Mouse (Mus musculus) kidney, postnatal 4 days (tissue): ENCODE results near the gene Shkbp1.

ENCODE experiments used
- DNase-seq, 2 experiments: peaks; one replicate each; pipeline ENCODE4 v3.0.0; 2021; ENCODE audit warnings: mixed read lengths in 2 of 2

Gene Shkbp1

DNA sequence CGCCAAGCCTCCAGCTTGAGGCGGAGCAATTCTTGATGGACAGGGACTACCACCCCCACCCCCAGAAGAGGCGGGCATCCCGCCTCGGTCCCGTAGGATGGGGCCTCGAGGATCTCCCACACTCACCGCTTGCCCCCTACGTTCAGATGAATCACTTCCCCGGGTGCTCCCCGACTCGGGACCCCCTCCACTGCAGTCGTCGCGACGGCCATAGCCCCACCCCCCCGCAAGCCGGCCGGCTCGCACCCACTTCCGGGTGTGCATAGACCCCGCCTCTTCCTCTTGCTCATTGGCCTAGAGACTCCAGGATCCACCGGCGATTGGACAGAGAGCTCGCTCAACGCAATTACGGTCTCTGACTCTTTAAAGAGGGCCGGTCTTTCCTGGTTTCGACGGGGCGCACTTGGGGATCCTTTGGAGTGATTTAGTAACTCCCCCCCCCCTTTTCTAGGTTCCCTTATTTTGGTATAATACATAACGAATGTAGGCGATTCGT lies at the start of gene Shkbp1:
Shkbp1 (minus strand) TSS at position 275 of the 496 bp plus-strand sequence.
- peak; percentile 88 to 92 for DNase-seq

DNA sequence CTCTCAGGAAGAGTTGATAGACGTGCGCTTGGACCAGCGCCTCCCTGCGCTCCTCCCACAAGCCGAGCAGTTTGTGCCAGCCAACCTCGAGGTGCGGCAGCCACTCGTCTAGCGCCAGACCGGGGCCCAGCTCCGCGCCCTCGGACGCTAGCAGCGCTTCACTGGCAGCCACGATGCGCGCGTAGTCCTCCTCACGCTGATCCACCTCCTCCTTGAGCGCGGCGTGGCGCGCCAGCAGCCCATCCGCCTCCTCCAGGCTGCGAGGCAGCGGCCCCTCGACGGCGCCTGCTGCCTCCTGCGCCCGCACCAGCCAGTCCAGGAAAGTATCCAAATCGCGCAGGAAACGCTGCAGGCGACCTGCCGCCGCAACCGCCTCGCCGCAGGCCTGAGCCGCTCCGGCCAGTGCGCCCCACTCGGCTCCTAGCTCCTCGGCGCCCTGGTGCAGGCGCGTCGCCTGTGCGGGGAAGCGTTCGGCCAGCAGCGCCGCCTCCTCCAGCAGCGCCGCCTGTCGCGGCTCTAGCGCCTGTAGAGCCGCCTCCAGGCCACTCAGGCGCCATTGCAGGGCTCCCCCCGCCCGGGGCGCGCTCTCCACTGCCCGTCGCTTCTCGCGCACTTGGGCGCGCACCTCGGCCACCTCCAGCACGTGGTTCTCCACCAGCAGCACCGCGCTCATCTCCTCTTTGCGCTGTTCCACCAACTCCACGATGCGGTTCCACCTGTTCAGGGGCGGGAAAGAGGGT lies 48.6 kb upstream of the Shkbp1 start:
- DNase-seq: peak; percentile 22 to 48

DNA sequence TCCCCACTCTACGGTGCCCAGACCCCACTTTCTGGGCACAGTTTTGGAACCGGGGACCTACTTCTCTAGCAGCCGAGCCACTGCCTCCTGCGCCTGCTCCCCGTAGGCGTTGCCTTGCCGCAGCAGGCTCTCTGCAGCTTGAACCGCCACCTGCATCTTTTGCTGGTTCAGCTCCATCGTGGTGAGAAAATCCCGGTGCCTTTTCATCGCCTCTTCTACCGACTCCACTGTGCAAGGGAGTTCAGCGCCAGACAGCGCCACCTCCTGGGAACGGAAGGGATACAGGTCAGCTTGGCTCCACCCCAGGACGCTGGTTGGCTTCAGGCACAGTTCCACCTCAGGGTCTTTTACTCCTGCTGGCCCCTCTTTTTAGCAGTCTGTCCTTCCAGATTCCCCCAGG lies 46.9 kb upstream of the Shkbp1 start:
- peak; percentile 81 to 83 for DNase-seq

DNA sequence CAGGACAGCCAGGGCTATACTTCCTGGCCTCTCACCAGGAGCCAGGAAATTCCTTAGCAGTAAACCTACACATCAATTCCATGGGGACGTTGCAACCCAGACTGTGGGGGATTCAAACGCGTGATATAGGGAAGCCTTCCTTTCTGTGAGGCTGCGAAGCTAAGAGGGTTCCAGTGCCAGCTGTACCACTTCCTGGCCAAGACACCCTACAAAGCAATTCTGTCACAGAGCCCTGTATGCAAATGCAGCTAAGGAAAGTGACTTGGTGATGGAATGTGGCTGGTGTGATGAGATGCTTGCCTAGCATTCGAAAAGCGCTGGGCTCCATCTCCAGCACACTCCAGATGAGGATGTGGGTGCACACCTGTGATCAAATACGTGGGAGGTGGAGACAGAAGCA lies 44.7 kb upstream of the Shkbp1 start:
- no peak for DNase-seq

DNA sequence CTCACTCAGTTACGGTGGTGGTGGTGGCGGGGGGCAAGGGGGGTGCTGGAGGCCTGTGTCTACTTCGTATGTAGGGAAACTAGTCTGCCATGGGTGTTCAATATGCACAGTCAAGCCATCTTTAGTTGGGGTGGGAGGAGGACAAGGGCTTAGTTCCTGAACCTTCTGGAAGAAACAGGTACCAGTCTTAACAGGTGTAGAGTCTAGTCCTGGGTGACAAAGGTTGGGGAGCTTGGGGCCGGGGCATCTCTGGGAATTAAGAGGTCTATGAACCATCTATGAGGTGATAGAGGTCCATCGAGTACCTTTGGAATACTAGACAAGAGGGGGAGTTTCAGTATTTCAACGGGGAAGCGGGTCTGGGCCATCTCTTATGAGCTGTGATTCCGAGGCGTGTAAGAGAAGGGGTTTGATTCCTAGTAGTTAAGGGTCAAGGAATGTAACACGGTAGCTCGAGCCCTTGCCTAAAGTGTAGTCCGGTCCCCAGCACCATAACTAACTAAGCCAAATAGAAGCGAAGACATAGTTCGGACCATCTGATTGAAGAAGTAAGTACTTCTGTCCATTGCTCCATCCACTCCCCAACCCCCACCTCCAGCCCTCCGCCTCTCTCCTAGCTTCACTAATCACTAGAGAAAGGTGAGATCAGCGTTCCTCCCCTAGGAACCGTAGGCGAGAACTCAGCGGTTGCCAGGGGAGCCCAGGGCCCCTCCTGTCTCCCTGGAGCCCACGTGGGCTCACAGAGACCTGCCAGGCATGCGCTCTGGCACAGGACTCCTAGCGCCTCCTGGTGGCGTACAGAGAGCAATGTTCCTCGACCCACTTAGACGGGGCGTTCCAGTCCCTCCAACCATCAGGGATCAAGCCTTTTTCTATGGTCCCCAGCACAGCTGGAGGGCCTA lies 41.5 kb upstream of the Shkbp1 start:
- peak; percentile 63 to 74 for DNase-seq

DNA sequence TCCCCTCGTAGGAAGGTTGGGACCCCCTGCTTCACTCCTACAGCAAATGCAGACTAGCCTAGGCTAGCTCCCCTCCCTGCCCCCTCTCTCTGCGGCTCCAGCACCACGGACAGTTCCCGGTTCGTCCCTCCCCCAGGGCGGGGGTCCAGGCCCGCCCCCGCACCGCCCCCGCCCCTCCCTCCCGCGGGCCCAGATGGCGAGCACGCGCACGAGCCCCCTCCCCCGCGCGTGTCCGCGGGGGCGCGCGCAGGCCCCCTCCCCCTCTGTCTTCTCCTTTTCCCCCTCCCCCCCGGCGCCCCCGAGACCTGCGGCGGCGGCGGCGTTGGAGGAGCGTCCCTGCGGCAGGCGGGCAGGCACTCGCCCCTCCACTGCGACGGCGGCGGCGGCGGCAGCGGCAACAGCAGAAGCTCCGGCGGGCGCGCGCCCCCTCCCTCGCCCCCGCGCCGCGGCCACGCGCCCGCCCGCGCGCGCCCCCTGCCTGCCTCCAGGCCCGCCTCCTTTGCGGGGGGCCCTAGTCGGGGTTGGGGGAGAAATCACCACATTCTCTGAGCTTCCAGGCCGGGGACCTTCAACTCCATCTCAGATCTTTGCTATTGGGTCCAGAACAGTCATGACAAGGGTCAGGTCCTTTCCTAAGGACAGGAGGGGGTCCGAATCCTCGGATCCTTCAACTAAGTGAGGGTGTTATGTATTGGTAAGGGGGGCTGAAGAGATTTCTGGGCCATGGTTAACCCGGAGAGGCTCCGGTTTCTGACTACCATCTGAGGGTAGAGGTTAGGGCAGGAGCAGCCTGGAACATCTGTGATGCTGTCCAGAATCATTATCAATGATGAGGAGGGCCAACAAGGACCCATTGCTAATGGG lies 40.6 kb upstream of the Shkbp1 start:
- peak; percentile 73 to 74 for DNase-seq

DNA sequence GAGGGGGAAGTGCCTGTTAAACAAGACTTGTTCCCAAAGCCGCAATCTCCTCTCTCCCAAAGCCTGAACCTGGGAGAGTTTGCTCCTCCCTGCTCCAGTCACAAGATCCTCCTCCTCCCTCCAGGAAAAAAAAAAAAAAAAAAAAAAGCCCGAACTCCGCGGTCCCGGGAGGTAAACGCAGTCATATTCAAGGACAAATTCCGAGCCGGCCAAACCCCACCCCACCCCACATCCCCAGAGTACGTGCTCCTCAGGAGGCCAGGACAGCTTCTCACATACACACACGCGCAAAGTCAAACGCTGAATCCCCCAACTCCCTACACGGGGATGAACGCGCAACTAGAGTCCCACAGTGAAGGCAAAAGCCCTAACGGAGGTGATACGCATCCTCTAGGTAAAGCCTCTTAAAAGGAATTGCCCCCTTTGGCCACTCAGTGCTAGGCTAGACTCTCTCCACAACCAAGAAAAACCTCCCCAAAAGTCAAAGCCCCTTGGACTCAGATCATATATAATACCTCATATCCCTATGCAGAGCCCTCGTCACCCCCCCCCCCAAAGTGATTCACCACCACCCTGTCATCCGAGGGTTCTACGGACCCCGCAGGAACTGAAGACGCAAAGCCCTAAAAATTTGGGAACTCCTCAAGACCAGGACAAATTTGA lies 39.8 kb upstream of the Shkbp1 start:
- DNase-seq: no peak

DNA sequence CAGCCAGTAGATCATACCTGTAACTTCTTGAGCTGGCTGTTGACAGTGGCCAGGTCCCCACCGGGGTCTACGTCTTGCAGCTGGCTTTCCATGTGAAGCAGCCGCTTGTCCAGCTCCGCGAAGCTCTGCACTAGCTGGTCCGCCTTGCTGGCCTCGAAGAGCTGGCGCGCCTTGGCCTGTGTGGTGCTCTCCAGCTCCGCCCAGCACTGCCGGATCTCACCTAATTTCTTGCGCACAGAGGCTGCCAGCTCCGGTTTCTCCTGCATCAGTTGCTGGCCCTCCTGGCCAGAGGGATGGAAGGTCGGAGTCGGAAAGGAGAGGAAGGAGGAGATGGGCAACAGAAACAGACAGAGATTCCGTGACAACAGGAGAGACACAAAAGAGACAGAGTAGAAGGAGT lies 35.6 kb upstream of the Shkbp1 start:
- no peak for DNase-seq

DNA sequence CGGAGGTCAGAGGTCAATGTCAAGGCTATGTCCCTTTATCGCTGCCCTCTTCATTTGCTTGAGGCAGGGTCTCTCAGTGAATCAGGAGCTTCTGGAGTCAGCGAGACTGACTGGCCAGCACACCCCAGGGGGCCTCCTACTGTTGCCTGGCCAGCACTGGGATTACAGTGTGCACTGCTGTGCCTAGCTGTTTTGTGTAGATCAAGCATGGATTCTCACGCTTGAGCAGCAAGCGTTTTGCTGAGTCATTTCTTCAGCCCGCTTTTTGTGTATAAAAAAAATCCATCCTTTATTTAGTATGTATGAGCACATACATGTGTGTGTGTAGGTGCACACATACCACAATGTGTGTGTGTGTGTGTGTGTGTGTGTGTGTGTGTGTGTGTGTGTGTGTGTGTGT lies 33.4 kb upstream of the Shkbp1 start:
- DNase-seq: no peak

DNA sequence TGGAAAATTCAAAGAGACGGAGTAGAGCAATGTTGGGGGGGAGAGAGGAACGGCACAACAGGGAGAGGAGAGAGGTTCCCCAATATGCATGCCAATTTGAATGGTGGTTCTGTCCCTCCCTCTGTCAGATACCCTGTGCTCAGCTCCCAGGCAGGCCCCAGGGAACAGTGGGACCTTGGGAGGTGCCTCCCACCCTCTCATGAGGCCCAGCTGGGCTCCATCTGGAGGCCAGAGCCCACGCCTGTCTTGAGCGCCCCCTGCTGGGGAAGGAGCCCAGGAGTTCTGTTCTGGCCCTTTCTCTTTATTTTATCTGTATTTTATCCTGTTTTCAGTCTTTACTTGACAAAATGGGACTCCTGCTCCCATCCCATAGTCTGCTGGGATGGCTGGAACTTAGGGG lies 28.9 kb upstream of the Shkbp1 start:
- DNase-seq: peak; percentile 86 to 87

DNA sequence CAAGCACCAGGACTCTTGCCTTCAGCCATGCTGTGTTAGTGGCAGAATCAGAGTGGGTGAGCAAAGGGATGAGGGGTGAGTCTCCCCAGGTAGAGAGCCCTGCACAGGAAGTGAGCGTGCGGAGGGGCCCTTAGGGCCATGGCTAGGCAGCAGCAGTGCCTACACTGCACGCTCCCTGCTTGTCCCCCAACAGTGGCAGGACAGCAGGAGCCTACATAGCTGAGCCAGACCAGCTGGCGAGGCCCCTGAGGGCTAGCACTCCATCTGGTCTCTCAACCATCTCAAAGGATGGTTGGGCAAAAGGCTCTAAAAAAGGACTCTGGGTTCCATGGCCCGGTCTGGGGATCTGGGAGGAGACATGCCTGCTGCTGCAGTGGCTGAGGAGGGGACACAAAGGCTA lies 28.3 kb upstream of the Shkbp1 start:
- no peak for DNase-seq

DNA sequence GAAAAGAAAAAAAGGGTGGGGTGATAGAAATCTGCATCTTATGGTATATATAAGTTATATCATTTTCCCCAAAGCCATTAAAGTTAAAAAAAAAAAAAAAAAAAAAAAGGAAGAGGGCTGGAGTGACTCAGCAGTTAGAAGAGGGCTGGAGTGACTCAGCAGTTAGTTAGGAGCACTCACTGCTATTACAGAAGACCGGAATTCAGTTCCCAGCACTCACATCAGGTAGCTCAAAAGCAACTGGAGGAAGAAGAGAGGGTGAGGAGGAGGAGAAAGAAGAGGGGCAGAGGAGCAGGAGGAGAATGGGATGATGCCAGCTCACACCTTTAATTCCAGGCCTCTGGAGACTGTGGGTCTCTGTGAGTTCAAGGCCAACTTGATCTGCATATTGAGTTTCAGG lies 27.4 kb upstream of the Shkbp1 start:
- DNase-seq: no peak

DNA sequence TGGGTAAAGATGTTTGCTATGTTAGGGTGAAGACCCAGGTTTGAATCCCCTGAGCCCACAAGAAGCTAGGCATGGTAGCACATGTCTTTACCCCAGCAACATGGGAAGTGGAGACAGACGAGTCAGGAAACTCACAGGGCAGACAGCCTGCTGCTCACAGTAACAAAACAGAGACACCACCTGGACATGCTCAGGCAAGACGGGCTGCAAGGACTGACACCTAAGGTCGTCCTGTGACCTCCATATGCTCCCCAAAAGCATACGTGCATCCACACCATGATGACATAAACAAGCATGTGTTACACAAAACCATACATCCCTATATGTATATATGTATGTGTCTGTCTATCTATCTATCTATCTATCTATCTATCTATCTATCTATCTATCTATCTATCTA lies 25.7 kb upstream of the Shkbp1 start:
- DNase-seq: no peak

DNA sequence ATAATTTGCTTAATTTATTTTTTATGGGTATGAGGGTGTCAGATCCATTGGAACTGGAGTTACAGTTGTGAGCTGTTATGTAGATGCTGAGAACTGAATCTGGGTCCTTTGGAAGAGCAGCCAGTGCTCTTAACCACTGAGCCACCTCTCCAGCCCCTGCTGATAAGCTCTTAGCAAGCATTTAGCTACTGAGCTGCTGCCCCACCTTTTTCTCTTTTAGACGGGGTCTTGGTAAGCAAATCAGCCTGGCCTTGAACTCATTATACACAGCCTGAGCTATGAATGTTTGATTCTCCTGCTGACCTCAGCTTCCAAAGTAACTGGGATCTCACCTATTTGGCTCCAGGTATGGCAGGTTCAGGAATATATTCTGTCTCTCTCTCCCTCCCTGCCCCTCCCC lies 25.2 kb upstream of the Shkbp1 start:
- DNase-seq: no peak

DNA sequence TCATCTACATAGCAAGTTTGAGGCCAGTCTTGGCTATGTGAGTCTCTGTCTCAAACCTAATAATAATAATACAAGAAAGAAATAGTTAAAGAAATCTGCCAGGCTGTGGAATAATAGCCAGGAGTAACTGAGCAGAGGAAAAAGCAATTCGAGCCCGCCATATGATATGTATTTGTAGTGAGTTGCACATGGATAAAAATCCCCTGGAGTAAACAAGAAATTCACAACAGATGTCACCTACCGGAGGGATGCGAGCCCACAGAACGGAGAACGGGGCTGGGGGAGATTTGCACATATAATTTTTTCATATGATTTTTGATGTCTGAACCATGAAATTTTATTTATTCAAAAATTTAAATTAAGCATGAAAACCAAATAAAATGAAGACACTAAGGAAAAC lies 24.0 kb upstream of the Shkbp1 start:
- no peak for DNase-seq

DNA sequence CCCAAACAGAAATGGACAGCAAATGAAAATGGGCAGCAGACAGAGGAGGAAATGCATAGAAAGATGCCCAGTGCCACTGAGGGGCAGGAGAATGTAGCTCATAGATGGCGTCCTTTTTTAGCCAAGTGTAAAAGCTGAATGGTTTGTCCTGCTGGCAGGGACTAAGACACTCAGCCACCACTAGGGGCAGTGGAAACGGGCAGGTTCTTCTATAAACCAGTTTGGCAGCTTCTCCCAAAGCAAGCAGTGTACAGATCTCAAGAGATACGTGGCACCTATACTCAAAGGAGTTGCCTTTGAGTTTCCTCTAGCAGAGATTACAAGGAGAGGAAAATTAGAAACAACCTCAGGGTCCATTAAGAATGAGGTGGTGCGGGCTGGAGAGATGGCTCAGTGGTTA lies 22.6 kb upstream of the Shkbp1 start:
- peak; percentile 63 to 71 for DNase-seq

DNA sequence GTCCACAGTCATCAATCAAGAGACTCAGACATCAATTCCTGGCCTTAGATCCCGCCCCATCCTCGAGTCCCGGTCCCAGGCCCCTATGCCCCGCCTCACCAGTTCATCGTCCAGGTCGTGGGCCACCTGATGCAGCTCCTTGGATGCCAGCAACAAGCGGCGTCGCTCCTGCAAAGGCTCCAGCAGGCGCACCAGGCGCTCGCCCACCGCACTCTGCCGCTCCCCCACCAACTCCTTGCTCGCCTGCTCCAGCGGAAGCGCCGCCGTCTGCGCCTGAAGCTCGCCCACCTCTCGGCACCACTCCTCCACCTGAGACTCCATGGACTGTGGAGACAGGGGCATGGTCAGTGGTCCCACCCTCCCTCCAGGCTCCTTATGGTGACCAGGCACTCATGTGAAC lies 19.5 kb upstream of the Shkbp1 start:
- DNase-seq: peak in 1 of 2 experiments; percentile 25

DNA sequence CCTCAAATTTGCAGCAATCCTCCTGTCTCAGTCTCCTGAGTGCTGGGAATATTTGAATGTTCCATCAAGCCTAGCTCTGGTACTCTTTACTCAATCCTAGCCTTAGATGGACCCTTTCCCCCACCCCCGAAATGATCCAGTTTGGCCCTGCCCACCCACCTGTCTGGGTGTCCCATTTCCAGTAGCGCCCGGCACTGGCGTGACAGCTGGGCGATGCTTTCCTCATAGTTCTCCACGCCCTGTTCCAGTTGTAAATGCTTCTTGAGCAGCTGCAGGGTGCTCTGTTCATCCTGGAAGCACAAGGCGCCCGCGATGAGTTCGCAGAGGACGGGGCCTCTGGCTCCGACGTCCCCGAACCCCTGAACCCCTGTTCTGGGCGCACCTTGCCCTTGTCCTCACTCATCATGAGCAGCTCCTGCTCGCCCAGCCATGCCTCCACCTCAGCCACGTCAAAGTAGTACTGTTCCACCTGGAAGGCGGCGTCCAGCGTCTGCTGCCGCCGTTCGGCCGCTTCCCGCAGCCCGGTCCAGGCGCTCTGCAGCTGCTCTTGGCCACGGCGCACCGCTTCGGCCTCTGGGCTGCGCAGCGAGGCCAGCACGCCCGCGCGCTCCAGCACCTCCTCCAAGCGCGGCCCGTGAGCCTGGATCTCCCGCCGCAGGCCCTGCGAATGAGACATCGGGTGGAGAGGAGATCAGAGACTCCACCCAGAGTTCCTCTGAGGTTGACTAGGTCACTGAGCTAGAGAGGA lies 16.1 kb upstream of the Shkbp1 start:
- peak; percentile 30 to 52 for DNase-seq

DNA sequence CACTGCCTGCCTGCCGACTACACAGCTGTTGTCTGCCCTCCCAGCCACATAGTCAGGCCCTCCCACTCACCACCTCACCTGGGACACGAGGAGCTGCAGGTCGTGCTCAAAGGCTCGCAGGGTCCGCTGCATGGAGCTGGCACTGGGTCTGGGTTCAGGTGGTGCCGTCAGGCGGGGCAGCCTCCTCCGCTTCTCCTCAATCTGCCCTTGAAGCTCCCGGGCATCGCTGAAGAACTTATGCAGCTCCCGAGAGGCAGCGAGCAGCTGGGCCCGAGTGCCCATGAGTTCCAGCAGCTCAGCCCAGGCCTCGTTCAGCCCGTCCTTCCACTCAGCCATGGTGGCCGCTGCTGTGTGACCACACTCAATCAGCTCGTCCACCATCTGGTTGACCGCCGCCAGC lies 13.3 kb upstream of the Shkbp1 start:
- no peak for DNase-seq

DNA sequence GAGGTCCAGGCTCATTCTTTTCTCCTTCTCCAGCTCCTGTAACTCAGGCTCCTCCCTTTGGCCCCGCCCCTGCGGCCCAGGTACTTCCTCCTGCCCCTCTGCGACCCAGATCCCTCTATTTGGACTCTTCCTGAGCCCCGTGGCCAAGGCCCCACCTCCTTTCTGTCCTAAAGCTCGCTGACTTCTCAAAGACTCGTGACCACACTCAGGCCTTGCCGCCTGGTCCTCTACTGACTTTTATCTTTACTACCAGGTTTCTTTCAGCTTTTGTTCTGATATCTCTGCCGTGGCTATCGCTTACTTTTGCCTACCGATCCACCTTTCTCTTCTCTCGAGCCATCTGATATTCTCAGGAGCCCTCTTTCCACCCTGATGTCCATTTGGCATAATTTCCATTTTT lies 12.2 kb upstream of the Shkbp1 start:
- peak; percentile 21 to 32 for DNase-seq

DNA sequence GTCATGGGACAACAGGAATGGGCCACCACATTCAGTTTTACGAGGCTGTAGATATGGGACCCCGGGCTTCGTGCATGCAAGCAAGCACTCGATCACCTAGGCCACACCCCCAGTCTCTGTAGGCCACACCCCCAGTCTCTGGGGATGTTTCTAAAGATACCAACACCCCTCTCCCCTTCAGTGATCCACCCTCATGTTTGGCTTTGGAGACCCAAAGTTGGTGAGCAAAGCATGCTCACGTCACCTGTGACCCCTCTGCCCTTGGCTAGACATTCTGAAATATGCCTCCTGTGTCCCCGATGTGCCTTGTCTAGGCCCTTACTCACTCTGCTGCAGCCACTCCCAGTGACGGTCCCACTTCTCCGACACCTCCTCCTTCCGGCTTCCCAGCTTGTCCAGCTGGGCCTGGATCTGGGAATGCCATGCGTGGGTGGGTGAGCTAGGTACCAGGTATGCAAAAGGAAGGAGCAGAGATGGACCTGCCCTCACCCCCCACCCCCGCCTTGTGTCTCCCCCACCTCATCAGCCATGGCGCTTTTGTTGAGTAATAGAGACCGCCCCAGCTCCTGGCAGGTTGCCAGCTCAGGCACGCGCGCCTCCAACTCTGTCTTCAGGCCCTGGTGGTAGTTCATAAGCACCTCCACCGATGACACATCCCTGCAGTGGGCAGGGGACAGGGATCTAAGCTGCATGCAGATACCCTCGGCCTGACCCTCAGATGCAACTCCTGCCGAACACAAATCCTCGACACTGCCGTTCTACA lies 10.4 kb upstream of the Shkbp1 start:
- DNase-seq: peak; percentile 43 to 47
